Mouse (Mus musculus) heart, adult 9 months (tissue): ENCODE data around the gene Lpar3.

ENCODE experiments used
- DNase-seq, 2 experiments: peaks; one replicate each; pipeline ENCODE4 v3.0.0; 2022; ENCODE audit warnings: low spot score in 2 of 2

Lpar3 gene

DNA sequence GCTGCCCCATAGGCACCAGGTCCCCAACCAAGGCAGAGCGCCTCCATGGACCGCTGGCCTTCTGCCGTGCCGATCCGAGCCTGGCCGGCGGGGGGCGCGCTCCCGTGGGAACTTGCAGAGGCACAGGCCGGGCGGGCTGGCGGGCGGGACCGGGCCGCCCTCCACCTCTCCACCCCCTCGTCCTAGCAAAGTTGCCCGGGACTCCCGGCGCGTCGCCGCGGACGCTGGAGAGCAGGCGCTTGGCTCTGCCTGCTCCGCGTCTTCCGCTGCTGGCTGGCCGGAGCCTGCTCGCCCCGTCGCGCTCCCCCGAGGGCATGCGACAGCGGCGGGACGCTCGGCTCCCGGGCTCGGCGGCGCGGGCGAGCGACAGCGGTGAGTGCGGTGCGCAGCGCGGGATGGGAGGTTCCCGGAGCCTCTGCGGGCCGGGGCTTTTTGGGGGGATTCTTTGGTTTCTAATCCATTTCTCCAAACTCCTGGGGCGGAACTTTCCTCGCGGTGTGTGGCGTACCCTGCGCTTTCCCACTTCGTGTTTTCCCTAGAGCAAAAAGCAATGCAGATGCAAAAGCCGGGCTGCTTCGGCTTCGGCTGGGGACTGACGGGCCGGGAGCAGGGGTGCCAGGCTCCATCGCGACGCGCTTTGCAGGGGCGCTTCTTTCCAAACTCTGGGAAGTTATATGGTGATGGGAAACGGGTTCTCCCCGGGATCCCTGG, at the start of gene Lpar3:
TSS of gene Lpar3 (plus strand) at position 188 of the 711 bp plus-strand sequence.
- peak; percentile 4 to 12 for DNase-seq

DNA sequence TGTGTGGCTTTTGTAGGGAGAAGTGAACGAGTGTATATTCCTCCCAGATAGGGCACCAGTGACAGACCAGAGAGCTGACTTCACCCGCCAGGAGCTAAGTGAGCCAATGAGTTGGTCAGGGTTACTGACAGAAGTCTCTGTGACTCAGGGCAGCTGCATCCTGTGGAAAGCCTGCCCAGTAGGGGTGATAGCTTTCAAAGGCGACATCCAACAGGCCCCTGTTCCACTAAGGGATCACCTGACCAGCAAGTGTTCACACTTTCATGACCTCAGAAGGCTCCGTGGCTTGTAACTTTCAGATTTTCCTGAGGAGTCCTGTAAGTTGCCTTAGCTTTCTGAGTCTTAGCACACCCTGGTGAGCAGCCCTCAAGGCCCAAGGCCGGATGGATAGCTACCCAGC, 47.7 kb upstream of the Lpar3 start:
- no peak for DNase-seq

- DNase-seq = no peak
These were observed 46.5 kb upstream of the Lpar3 start for GRCm38 (mm10) chr3:146174215-146174614.

GRCm38 (mm10) chr3:146177295-146177694, 43.5 kb upstream of the Lpar3 start:
- DNase-seq = no peak

DNA sequence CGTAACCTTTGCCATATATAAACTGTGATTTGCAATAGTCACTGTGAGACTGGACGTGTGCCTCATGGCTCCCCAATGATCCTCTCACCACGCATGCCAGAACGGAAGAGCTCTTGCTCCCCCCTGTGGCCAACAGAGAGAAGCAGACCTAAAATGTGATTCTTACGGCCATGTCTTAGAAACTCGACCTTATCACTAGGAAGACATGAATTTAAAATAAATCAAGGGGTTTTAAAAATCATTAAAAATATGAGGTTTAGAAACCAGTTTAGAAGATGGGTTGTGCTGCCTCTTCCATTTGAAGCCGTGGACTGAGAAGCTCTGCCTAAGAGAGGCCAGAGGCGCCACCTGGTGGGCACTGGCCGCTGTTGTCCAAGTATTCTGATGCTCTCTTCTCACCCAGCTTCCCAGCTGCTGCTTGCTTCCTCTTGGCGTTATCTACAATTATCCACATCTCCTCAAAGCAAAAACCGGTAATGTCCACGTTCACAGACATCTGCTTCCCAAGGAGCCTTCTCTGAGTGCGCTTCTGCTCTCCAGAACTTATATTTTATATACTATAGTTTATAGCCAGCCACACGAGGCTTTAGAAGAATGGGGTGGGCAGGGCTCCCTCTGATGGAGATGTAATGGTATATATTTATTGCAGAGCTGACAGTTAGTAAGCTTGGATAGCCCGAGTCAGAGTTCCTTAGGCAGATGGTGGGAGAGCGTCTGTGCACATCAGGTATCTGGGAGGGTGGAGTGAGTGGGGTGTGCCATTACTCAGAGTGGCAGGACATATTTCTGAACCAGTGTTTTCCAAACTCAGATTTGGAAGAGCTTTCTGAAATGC, 42.8 kb upstream of the Lpar3 start:
- peak; percentile 12 to 66 for DNase-seq

DNA sequence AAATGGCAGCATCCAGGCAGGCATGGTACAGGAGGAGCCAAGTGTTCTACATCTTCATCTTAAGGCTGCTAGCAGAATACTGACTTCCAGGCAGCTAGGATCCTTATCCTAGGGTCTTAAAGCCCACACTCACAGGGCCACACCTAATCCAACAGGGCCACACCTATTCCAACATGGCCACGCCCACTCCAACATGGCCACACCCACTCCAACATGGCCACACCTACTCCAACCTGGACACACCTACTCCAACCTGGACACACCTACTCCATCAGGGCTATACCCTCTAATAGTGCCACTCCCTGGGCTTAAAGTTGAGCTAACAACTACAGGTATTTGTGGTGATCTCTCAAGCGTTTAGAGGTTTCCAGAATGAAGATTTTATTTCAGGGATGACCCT, 40.4 kb upstream of the Lpar3 start:
- DNase-seq = no peak

DNA sequence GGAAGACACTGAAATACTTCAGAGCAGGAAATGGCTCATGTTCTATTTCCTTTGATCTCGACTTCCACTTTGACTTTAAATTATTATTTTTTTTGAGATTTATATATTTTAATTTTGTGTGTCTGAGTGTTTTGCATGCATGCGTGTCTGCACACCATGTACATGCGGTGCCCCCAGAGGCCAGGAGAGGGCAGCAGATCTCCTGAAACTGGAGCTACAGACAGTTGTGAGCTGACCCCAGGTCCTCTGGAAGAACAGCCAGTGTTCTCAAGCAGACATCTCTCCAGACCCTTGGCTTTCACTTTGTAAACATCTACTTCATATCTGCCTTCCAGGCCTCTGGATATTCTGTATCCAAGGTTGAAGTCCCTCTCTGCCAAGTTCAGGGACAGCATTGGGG, 39.8 kb upstream of the Lpar3 start:
- peak in 1 of 2 experiments; percentile 17 for DNase-seq

DNA sequence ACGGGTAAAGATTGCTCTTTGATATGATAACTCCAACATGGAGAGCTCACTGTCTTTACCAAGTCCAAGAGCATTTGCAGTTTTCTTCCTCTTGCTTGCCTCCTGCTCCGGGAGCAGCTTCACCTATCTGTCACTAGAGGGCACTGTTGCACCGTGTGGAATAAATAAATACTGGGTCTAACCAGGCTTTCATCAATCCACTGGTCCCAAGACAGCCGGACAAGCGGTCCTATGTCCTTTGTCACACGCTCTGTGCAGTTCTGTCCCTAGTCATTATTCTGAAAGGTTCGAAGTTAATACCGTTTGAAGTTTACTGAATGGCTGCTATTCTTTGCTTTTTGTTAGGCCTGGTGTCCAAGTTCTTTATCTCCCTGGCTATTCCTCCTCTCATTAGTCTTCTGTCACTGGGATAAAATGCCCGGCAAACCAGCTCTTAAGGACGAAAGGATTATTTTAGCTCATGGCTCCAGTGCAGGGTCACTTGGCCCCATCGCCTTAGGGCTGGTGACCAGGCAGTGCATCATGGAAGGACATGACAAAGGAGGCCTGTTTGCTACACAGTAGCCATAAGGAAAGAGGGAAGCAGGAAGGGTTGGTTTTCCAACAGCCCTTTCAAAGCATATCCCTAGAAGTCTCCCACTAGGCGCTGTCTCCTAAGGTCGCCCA, 35.6 kb upstream of the Lpar3 start:
- peak; percentile 22 to 49 for DNase-seq

DNA sequence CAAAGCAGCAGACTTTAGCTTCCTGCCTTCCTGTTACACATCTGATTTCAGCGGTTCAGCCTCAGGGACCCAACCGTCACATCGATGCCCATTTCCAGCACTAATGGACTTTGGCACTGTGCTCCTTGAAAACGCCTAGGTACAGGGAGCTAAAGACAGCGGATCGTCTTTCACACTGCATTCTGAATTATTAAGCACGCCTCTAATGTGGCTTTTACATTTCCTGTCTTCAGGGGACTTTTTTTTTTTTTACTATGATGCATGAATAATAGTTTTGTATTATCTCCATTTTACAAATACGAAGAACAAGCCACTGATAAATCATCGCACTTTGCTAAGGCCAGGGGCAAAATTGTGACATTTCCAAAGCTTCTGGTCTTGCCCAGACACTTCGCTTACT, 34.7 kb upstream of the Lpar3 start:
- DNase-seq = no peak

DNA sequence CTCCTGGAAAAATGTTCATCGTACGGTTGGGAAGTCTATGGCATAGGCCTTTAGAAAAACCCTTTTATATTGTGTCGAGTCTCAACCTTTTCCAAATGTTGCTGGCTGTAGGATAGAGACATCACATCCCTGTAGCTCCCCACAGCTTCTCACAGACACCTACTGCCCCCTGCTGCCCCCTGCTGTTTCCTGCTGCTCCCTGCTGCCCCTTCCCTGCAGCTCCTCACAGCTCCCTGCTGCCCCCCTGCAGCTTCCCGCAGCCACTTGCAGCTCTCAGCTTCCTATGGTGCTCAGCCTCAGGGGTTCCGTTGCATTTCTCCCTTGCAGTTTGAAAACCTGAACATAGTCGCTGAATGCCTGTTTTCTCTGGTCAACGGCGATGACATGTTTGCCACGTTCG, 30.8 kb upstream of the Lpar3 start:
- DNase-seq = no peak

- DNase-seq = no peak
These were observed 28.3 kb upstream of the Lpar3 start for GRCm38 (mm10) chr3:146192507-146192906.

GRCm38 (mm10) chr3:146195153-146195552, 25.6 kb upstream of the Lpar3 start:
- DNase-seq = no peak

DNA sequence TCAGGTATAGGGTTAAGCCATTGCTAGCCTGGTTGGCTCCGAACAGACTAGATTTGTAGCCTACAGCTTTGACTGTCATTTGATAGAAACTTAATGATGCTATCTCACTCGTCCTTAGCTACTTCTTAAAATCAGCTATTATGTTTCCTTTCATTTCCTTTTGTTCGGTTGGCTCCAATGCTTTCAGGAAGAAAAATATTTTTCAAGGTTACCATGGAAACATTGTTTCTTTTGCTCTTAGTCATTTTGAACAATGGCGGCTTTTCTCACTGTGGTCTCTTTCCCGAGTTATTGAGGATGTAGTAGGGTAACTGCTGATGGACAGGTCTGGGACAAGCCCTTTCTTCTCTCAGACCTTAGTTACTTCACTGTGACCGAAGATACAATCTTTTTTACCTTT, 24.5 kb upstream of the Lpar3 start:
- DNase-seq = no peak

DNA sequence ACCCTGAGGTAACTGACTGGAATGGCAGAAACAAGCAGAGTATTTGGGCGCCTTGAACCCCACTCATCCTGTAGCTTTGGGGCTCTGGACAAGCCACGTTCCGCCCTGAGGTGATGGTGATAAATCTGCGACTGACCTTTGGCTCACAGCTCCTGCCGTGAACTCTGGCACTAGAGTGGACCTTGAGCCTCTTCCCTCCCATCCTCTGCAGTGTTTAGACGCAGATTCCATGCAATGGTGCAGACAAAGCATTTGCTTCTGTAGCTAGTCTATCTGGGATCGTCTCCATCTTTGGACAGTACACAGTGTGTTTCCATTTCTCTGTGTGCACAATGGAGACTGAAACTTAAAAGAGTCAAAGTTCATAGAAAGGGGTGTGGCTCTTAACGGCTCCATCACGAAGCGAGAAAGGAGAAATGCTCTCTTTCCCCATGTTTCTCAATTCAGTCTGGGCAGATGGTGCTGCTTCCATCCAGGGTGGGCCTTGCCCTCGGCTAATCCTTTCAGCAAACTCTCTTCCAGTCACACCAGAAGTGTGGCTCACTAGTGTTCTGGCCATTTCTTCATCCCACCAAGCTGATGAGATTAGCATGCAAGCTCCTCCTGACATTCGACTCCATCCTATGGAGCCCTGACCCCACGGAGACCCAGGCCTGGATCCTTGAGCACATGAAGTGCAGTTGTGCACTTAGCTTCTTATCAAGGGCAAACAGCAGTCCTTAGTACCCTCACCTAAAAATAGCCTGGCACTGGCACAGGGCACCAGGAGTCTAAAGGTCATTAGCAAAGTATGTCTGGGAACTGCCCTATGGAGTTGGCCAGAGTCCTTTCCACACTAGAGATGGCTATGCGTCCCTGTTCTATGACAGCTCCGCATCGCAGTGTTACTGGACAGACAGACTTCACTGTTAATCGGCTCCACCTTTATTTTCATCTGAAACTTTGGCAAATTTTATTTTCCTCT, 23.7 kb upstream of the Lpar3 start:
- DNase-seq = peak; percentile 17 to 30

- DNase-seq = no peak
These were observed 23.0 kb upstream of the Lpar3 start for GRCm38 (mm10) chr3:146197785-146198184.

DNA sequence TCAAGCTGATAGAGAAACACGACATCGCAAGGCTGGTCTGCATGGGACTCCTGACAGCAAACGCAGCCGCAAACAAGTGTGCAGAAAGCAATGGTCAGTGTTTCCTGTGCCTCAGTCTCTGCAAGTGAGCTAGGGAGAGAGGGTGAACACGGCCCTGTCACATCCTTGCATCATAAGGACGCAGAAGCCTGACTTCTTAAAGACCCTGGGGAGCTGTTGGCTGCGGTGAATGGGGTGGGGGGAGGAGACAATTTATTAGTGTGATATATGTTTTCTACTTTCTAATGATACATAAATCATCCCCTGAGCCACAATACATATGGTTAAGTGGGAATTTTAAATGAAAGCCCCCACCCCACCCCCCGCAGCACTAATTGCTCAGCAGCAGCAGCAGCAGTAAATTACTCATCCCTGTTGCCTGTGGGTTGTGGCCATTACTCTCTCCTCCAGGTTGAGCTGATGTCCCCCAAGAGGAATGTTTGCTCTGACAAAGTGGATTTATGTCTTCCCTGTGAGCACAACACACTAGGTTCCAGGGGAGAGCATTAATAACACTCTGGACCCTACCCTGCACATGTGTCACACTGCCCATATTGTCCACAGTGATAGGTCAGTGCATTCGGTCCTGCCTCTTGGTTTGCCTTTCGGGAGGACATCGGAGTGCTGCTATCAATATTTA, 21.8 kb upstream of the Lpar3 start:
- DNase-seq = no peak

DNA sequence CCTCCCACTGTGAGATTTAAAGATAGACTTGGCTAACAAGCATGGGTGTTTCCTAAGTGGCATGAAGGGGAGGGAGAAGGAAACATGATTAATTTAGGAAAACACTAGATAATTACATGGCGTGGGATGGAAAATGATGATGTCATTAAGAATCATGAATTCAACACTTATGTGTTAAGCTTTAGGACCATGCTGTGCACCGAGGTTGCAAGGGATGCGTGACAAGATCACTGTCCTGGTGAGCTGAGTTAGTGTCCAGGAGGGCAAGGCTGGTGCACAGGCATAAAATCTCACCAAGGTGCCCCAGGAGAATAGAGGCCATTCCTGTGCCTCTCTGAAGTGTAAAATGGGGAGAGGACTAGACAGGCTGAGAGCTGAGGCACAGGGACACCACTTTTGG, 21.3 kb upstream of the Lpar3 start:
- no peak for DNase-seq

- DNase-seq = no peak
These were observed 16.4 kb upstream of the Lpar3 start for GRCm38 (mm10) chr3:146204375-146204774.

GRCm38 (mm10) chr3:146205305-146205704, 15.5 kb upstream of the Lpar3 start:
- no peak for DNase-seq

DNA sequence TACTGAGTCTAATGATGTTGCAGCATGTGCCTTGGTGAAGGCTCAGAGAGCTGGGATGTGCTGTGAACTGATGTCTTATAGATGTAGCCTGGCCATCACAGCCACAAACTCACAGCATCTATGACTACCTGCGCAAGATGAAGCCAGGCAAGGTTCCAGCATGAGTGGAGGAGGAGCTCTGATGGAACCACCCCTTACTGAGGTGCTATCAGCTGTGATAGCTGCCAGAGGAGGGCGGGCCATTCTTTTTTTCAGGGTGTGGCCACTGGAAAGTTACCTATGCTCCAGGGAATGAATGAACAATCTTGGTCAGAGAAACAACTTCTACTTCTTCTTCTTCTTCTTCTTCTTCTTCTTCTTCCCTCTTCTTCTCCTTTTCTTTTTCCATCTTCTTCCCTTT, 14.1 kb upstream of the Lpar3 start:
- DNase-seq = no peak

DNA sequence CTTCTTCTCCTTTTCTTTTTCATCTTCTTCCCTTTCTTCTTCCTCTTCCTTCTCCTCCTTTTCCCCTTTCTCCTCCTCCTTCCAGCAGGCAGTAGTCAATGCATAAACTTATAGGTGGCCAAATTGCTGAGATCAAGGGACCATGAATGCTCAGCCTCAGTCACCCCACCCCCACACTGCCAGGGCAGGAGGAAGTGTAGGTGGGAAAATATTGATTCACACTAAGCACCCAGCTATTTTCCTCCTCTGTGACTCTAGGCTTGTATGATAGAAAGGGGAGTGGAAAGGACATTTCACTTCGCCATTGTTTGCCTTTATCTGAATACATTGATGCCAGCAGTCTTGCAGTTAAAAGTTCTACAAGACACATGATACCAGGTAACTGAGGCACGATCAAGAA, 13.3 kb upstream of the Lpar3 start:
- no peak for DNase-seq
